Mouse (Mus musculus): ENCODE measurements around the gene Gjd3. TPM values are rescaled to one million over a fixed set of nuclear protein-coding genes. Genes with fewer than 3 reads are reported as not detected.

Gjd3 gene
- polyA plus RNA-seq, 1 experiment from 2014 or later = 0.42 TPM

DNA sequence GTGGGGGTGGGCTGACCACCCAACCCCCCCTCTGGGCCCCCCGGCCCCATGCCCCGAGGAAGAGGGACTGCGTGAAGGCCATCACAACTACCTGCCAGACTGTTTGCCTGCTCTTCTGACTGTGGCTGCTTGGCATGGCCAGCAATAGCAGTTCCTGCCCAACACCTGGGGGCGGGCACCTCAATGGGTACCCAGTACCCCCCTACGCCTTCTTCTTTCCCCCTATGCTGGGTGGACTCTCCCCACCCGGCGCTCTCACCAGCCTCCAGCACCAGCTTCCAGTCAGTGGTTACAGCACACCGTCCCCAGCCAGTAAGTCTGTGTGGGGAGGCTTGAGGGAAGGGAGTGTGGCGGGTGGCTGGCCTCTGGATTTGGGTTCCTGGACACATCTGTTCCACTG is 32.3 kb downstream of the Gjd3 start:
- H3K9ac ChIP-seq = no peak overlapping the region
- H3K27me3 ChIP-seq (replicated peaks) = no peaks in the 10 kb centered on the region
- H3K9me3 ChIP-seq = no peaks in the 10 kb centered on the region
- peak overlapping the region; percentile 86; the same call in 1 of the 2 replicates for H3K27ac ChIP-seq
- H3K4me1 ChIP-seq = peaks cover 80% of the 10 kb centered on the region
- H3K4me3 ChIP-seq (replicated peaks) = no peak overlapping the region
- peaks cover 9% of the 10 kb centered on the region for H3K36me3 ChIP-seq
- 83% methylated on average over 9 of the region's 9 CpGs for WGBS
- ATAC-seq (ENCODE audit: insufficient read depth, low FRiP score, low read depth) = no peak
- H3K4me2 ChIP-seq = no peak overlapping the region

DNA sequence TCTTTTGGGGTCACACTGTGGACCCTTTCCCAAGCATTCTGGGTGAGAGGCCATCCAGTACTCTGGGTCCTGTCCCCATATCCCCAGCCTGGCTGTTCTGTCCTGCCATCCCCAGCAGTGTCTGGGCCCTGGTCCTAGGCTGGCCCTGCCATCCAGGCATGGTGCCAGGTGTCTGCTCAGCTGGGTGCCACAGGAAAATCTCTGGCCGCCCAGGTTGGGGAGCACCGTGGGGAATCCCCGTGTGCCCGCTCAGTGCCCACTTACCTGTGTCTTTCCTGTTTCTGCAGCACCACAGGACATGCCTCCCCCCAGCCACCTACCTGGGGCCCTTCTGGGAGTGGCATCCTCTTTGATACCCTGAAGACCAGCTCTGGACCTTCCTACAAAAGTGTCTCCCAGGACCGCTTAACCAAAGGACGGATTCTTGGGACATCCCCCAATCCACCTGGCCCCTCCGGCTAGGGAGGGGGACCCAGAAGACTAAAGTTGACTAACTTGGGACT is 32.8 kb downstream of the Gjd3 start:
- Histone ChIP-seq H3K27me3 (replicated peaks) (no peaks in the 10 kb centered on the region), H3K4me3 (replicated peaks) (no peak overlapping the region), H3K9me3 (no peaks in the 10 kb centered on the region), H3K27ac (0 out of 2 replicates have a peak overlapping the region, but pooled peaks have one; percentile 86), H3K9ac (no peak overlapping the region), H3K4me2 (no peak overlapping the region), H3K36me3 (peaks cover 9% of the 10 kb centered on the region), H3K4me1 (peaks cover 80% of the 10 kb centered on the region)
- no peak for ATAC-seq (ENCODE audit: insufficient read depth, low FRiP score, low read depth)
- 81% methylated on average over 7 of the region's 7 CpGs for WGBS

- ATAC-seq (ENCODE audit: insufficient read depth, low FRiP score, low read depth) = no peak
- peaks cover 9% of the 10 kb centered on the region for H3K36me3 ChIP-seq
- no peak overlapping the region for H3K27ac ChIP-seq
- no peaks in the 10 kb centered on the region for H3K9me3 ChIP-seq
- H3K4me3 ChIP-seq (replicated peaks) = no peak overlapping the region
- 60% methylated on average over 12 of the region's 12 CpGs for WGBS
- H3K9ac ChIP-seq = no peak overlapping the region
- no peaks in the 10 kb centered on the region for H3K27me3 ChIP-seq (replicated peaks)
- H3K4me2 ChIP-seq = no peak overlapping the region
- peaks cover 80% of the 10 kb centered on the region for H3K4me1 ChIP-seq
Observed at GRCm38 (mm10) chr11:98949242-98949957, 33.4 kb downstream of the Gjd3 start.

DNA sequence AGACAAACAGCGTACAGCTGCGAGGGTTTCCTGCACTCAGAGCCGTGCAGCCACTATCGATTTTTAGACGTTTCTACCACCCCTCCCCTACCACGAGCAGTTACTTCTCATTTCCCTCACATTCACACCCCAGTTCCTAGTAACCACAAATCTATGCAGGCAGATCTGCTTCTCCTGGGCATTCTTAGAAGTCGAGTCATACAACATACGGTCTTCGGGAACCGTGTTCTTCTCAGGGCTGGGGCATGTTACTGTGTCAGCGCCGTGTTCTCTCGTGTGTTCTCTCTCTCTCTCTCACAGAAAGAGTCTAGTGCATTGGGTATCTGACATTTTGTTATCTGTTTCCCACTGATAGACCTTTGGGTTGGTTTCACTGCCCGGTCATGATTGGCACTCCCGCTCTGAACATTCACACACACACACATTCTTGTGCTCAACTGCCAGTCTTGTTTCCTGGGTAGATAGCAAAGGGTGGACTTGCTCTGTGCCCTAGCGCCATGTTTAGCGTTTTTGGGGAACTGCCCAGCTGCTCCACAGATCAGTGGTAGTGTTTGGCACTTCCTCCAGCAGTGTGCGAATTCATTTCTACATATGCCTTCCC is 34.7 kb downstream of the Gjd3 start:
- H3K4me1 ChIP-seq = peaks cover 81% of the 10 kb centered on the region
- H3K4me2 ChIP-seq = peak overlapping the region; percentile 11; the same call in 1 of the 2 replicates
- H3K36me3 ChIP-seq = peaks cover 9% of the 10 kb centered on the region
- no peak for ATAC-seq (ENCODE audit: insufficient read depth, low FRiP score, low read depth)
- no peaks in the 10 kb centered on the region for H3K9me3 ChIP-seq
- 48% methylated on average over 18 of the region's 18 CpGs for WGBS
- peak overlapping the region; percentile 72 for H3K27ac ChIP-seq
- H3K4me3 ChIP-seq (replicated peaks) = no peak overlapping the region
- H3K27me3 ChIP-seq (replicated peaks) = no peaks in the 10 kb centered on the region
- H3K9ac ChIP-seq = no peak overlapping the region

GRCm38 (mm10) chr11:98945605-98945977 is 37.2 kb downstream of the Gjd3 start:
- no peak overlapping the region for H3K4me2 ChIP-seq
- peaks cover 88% of the 10 kb centered on the region for H3K4me1 ChIP-seq
- H3K9ac ChIP-seq = no peak overlapping the region
- no peaks in the 10 kb centered on the region for H3K27me3 ChIP-seq (replicated peaks)
- 52% methylated on average over 3 of the region's 3 CpGs for WGBS
- no peaks in the 10 kb centered on the region for H3K9me3 ChIP-seq
- H3K27ac ChIP-seq = peak overlapping the region; percentile 98; the same call in 1 of the 2 replicates
- peaks cover 4% of the 10 kb centered on the region; the same call in 1 of the 2 replicates for H3K36me3 ChIP-seq
- no peak for ATAC-seq (ENCODE audit: insufficient read depth, low FRiP score, low read depth)
- H3K4me3 ChIP-seq (replicated peaks) = no peak overlapping the region

DNA sequence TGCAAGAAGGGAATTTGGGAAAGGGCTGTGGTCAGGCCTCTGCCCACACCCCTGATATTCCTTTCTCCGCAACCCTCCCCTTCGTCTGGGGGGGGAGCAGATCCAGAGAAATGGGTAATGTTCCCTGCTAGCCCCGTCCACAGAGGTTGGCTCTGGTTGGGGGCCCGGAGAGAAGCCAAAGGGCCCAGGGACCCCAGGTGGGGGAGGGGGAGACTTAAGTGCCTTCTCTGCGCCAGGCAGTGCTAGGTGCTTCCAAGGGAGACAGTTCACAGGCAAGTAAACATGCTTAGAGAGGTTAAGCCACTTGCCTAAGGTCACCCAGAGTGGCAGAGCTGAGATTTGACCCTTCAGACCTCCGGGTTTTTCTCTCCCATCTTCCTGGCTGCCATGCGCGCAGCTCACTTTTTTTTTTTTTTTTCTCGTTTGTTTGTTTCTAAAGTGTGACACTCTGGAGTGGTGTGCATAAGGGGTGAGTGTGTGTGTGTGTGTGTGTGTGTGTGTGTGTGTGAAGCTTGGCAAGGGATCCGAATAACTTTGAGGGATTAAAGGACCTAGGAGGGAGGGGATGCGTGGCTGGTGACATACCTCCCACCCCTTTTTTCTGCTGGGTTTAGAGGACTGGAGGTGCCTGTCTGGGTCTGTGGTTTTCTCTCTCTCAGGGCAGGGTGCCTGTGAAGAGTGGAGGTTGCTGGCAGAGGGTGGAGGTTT is 37.8 kb downstream of the Gjd3 start:
- Histone ChIP-seq H3K27me3 (replicated peaks) (no peaks in the 10 kb centered on the region), H3K4me3 (replicated peaks) (no peak overlapping the region), H3K36me3 (no peaks in the 10 kb centered on the region), H3K9me3 (no peaks in the 10 kb centered on the region), H3K27ac (peak overlapping the region; percentile 98), H3K4me1 (peaks cover 88% of the 10 kb centered on the region), H3K4me2 (peak overlapping the region; percentile 36; the same call in 1 of the 2 replicates), H3K9ac (no peak overlapping the region)
- WGBS = 27% methylated on average over 11 of the region's 11 CpGs
- ATAC-seq (ENCODE audit: insufficient read depth, low FRiP score, low read depth) = no peak

DNA sequence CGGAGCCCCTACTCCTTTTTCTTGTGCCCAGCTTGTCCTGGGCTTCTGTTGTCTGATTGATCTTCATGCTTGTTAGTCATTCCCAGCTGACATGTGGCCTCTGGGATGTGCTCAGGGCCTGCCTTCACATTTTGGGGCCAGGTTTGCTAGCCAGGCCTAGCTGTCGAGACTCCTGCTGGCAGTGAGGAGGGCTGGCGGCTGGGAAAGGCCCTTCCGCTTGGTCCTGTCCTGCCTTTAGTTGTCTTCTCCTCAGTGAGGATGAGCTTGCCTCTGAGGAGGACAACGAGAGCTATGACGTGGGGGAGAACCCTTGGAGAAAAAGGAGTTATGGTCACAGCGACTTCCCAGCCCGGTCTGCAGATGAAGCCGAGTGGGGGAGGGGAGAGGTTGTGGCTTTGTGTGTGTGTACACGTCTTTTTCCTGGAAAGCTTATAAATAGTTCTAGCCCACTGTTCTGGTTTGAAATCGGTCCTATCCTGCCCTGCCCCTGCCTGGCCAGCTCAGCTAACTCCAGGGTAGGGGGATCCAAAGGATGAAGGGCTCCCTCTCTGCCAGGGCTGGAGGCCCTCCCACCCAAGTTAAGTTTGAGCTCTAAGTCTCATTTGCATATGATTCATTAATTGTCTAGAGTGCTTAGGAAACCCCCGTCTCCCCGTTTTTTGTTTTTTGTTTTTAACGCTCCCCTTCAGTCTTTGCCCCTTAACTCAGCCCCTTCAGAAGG is 38.9 kb downstream of the Gjd3 start:
- no peak for ATAC-seq (ENCODE audit: insufficient read depth, low FRiP score, low read depth)
- Histone ChIP-seq H3K4me1 (peaks cover 88% of the 10 kb centered on the region), H3K4me2 (peak overlapping the region; percentile 85), H3K27ac (peak overlapping the region; percentile 98), H3K27me3 (replicated peaks) (no peaks in the 10 kb centered on the region), H3K9ac (no peak overlapping the region), H3K4me3 (replicated peaks) (no peak overlapping the region; the same call in 1 of the 2 replicates), H3K9me3 (no peaks in the 10 kb centered on the region), H3K36me3 (no peaks in the 10 kb centered on the region)
- WGBS = 28% methylated on average over 14 of the region's 14 CpGs

DNA sequence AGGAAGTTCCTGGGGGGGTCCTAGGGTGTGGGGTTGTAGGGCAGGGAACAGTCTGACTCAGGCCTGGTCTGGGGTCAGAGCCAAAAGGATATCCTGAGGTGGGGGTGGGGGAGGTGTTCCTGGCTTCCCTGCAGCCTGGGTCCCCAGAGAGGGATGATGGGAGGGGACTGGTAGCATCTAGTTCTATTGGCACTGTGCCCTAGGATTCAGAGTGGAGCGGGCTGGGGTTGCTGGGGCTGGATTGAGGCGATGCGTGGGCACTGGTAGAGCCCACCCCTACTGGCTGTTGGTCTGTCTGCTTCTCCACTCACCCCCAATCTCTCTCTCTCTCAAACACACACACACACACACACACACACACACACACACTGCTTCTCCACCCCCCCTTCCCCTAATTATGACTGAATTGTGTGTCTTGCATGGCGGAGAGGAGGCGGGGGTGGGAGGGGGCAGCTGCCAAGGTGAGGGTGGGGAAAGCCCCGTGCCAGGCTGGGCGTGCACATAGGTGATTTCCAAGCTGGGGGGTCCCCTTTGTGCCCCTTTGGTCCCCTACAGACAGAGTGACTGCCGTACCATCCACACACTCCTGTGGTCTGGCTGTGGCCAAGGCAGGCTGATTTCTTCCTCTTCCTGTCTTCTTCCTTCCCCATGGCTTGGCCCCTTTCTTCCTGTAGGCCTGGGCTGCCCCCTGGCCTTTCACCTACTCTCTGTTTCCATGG is 39.7 kb downstream of the Gjd3 start:
- Histone ChIP-seq H3K4me1 (peaks cover 91% of the 10 kb centered on the region), H3K27ac (peak overlapping the region; percentile 98), H3K9me3 (no peaks in the 10 kb centered on the region), H3K27me3 (replicated peaks) (no peaks in the 10 kb centered on the region), H3K9ac (0 out of 2 replicates have a peak overlapping the region, but pooled peaks have one; percentile 29), H3K36me3 (no peaks in the 10 kb centered on the region), H3K4me3 (replicated peaks) (0 out of 2 replicates have a peak overlapping the region, but pooled peaks have one; percentile 5), H3K4me2 (peak overlapping the region; percentile 85)
- ATAC-seq (ENCODE audit: insufficient read depth, low FRiP score, low read depth) = peak; percentile 11; the same call in 1 of the 2 replicates
- 51% methylated on average over 8 of the region's 8 CpGs for WGBS

- H3K9ac ChIP-seq = peak overlapping the region; percentile 29; the same call in 1 of the 2 replicates
- H3K4me3 ChIP-seq (replicated peaks) = peak overlapping the region; percentile 92
- peak overlapping the region; percentile 85 for H3K4me2 ChIP-seq
- no peaks in the 10 kb centered on the region for H3K27me3 ChIP-seq (replicated peaks)
- 37% methylated on average over 3 of the region's 3 CpGs for WGBS
- H3K4me1 ChIP-seq = peaks cover 85% of the 10 kb centered on the region
- H3K9me3 ChIP-seq = no peaks in the 10 kb centered on the region
- H3K36me3 ChIP-seq = no peaks in the 10 kb centered on the region
- no peak for ATAC-seq (ENCODE audit: insufficient read depth, low FRiP score, low read depth)
- H3K27ac ChIP-seq = peak overlapping the region; percentile 98
Observed at GRCm38 (mm10) chr11:98942555-98942922, 40.3 kb downstream of the Gjd3 start.

DNA sequence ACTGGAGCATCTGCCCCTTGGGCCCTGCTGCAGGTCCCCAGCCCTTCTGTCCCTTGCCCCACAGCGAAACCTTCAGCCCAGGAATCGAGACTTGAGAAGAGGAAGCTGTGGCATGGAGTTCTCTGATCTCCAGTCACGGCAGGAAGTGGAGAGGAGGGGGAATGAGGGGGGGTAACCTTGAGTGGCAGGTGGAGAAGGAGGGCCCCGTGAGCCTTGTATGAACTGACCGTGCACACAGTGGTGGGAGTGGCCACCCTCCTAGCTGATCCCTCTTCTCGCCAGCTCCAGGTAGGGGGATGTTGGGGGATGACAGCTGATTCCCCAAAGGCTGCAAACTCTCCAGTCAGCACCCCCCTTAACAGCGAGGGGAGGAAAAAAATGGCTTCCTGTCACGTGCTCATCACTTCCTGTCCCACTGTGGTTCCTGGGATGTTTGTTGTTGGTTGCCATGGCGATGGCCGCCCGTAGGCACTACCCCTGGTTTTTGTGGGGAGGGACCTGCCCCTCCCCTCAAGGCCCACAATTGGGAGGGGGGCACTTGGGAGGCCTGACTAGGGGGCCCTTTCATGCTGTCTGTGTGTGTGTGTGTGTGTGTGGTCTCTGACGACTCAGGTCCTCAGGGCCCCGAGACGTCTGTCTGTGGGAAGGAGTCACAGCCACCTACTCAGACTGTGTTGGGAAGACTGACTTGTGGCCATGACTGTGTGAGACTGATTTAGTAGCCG is 40.8 kb downstream of the Gjd3 start:
- 0 out of 2 replicates have a peak, but pooled peaks have one; percentile 3 for ATAC-seq (ENCODE audit: insufficient read depth, low FRiP score, low read depth)
- Histone ChIP-seq H3K9ac (peak overlapping the region; percentile 25; the same call in 1 of the 2 replicates), H3K4me3 (replicated peaks) (peak overlapping the region; percentile 92), H3K9me3 (no peaks in the 10 kb centered on the region), H3K4me2 (peak overlapping the region; percentile 85), H3K36me3 (no peaks in the 10 kb centered on the region), H3K27ac (peak overlapping the region; percentile 98), H3K27me3 (replicated peaks) (no peaks in the 10 kb centered on the region), H3K4me1 (peaks cover 80% of the 10 kb centered on the region)
- 8% methylated on average over 15 of the region's 15 CpGs for WGBS

All from stomach, embryonic 15.5 days (tissue).